Mouse (Mus musculus): ENCODE measurements around the gene Dock7.

DNA sequence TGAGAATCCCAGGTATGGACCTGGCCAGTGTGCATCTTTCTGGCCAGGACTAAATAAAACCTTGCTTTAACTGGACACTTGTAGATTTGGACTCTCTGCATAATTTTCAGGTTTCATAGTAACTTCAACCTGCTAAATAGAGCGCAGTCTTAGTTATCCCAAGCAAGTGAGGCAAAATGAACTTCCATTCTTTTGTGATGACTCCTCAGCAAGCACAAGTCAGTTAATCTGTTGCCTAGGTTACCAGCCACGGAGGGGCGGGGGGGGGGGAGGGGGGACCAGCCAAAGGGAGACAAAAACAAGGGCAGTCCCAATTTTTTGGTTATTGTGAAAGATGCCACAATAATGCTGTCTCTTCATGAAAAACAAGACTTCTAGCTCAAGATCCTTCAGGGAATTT lies 39.7 kb upstream of the Dock7 start:
- TF ChIP-seq CTCF (IDR thresholded peaks at IDR 0.05; ENCODE audit: borderline replicate concordance, insufficient read depth, low read depth, low read length) (no peak), POLR2A (IDR thresholded peaks at IDR 0.05; ENCODE audit: borderline replicate concordance, insufficient read depth, low read length) (no peak)
